Mouse (Mus musculus): ENCODE results near the gene Isg20l2. TPM values are rescaled to one million over a fixed set of nuclear protein-coding genes. Genes with fewer than 3 reads are reported as not detected.

Gene Isg20l2
- polyA plus RNA-seq, 1 experiment: 29.2 TPM

DNA sequence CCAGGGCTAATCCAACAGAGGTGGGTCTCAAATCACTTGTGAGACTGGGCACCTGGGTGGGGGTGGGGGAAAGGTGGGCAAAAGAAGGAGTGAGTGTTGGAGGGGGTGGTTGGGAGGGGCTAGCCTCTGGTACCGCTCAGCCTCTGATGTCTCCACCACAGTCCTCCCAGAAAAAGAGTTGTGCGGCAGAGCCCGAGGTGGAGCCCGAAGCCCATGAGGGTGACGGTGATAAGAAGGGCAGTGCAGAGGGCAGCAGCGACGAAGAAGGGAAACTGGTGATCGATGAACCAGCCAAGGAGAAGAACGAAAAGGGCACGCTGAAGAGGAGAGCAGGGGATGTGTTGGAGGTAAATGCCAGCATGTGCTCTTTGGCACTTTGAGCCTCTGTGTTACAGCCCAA lies 16.2 kb upstream of the Isg20l2 start:
- DNase-seq (ENCODE audit: low read depth): no peak
- no peak for TF ChIP-seq POLR2A (IDR thresholded peaks at IDR 0.05; ENCODE audit: borderline replicate concordance, extremely low read depth, insufficient read depth, insufficient read length, poor library complexity, severe bottlenecking)
- TF ChIP-seq CTCF (IDR thresholded peaks at IDR 0.05; ENCODE audit: borderline replicate concordance, extremely low read depth, insufficient read depth, insufficient read length): no peak

DNA sequence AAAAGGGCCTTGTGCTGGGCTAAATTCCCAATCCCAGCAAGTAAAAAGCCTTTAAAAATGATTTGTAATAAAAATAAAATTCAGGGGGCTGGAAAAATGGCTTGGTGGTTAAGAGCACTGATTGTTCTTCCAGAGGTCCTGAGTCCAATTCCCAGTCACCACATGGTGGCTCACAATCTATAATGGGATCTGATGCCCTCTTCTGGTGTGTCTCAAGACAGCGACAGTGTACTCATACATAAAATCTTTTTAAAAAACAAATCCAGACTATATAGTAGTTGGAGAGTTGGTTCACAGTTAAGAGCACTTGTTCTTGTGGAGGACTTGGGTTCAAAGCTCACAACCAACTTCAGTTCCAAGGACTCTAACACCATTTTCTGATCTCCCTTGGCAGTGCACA lies 13.1 kb upstream of the Isg20l2 start:
- no peak for TF ChIP-seq POLR2A (IDR thresholded peaks at IDR 0.05; ENCODE audit: borderline replicate concordance, extremely low read depth, insufficient read depth, insufficient read length, poor library complexity, severe bottlenecking)
- no peak for TF ChIP-seq CTCF (IDR thresholded peaks at IDR 0.05; ENCODE audit: borderline replicate concordance, extremely low read depth, insufficient read depth, insufficient read length)
- no peak for DNase-seq (ENCODE audit: low read depth)

DNA sequence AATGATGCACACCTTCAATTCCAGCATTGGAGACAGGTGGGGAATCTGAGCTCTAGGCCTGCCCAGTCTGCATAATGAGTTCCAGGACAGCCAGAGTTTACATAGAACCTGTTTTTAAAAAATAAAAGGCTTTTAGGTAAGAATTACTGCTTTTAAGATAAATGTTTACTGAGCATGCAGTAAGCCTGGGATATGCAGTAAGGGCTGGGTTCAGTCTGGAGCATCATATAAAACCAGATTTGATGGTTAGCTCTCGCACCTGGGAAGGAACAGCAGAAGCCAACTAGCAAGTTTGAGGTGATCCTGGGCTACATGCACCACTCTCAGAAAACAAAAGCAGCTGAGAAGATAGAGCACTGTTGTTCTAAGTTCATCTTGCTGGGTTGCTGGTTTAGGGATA lies 11.6 kb upstream of the Isg20l2 start:
- TF ChIP-seq POLR2A (IDR thresholded peaks at IDR 0.05; ENCODE audit: borderline replicate concordance, extremely low read depth, insufficient read depth, insufficient read length, poor library complexity, severe bottlenecking) (no peak), CTCF (IDR thresholded peaks at IDR 0.05; ENCODE audit: borderline replicate concordance, extremely low read depth, insufficient read depth, insufficient read length) (no peak)

DNA sequence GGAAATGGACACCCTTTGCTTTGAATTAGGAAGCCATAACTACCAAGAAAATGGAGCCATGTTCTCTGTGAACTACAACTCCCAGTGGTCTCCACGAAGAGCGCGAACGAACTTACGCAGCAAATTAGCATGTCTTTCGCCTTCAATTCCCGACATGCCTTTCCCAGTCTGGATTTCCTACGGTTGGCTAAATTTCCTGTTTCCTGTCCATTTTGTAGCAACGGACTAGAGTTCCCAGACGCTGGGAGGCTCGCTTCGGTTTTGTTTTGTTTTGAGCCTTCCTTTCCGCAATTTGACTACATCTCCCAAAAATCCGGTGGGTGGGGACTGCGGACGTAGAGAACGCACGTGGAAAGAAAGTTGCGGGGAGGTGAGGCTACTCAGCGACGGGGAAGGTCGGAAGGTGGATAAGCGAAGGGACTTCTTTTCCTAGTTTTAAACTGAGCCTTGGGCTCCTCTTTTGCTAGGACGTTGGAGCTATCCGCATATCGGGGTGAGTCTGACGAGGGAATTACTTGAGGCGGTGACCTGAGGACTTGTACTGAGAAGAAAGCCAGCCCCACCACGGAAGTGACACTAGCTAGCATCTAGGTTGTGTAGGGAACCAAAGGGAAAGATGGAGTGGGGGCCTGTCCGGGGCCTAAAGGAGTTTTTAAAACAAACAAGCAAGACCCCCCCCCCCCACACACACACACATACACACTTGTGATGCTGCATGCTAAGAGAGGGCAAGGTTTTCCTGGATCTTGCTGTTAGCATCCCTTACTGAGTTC lies 10.6 kb upstream of the Isg20l2 start, which contains the start of gene Mrpl24:
Gene Mrpl24, plus strand, starts transcription at position 171 of the 773 bp plus-strand sequence.
- peak; percentile 98 for DNase-seq (ENCODE audit: low read depth)
- TF ChIP-seq POLR2A (IDR thresholded peaks at IDR 0.05; ENCODE audit: borderline replicate concordance, extremely low read depth, insufficient read depth, insufficient read length, poor library complexity, severe bottlenecking) (peak; percentile 30; the same call in 1 of the 2 replicates), CTCF (IDR thresholded peaks at IDR 0.05; ENCODE audit: borderline replicate concordance, extremely low read depth, insufficient read depth, insufficient read length) (no peak)

More for the DNA sequence above, 11.6 kb upstream of the Isg20l2 start:
- no peak for DNase-seq (ENCODE audit: low read depth)

DNA sequence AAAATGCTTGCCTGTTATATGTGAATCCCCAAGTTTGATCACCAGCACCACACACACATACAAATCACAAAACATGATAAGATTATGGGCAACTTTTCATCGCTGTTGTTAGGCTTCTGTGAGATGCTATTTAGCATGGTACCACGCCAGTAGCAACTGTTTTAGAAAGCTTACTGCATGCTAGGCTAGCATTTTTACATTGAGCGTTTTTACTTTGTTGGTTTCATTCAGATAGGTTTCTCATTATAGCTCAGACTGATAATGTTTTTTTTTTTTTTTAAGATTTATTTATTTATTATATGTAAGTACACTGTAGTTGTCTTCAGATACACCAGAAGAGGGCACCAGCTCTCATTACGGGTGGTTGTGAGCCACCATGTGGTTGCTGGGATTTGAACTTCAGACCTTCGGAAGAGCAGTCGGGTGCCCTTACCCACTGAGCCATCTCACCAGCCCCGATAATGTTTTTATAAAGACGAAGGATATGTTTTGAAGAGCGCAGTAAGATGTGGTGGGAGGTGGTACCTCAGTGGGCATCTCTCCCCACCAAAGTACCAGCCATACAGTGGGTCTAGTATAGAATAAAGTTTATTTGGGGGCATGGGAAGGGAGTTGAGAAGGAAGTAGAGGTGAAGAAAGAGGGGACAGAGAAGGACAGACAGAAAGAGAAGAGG lies 9.7 kb upstream of the Isg20l2 start:
- TF ChIP-seq CTCF (IDR thresholded peaks at IDR 0.05; ENCODE audit: borderline replicate concordance, extremely low read depth, insufficient read depth, insufficient read length): no peak
- no peak for TF ChIP-seq POLR2A (IDR thresholded peaks at IDR 0.05; ENCODE audit: borderline replicate concordance, extremely low read depth, insufficient read depth, insufficient read length, poor library complexity, severe bottlenecking)
- DNase-seq (ENCODE audit: low read depth): no peak

DNA sequence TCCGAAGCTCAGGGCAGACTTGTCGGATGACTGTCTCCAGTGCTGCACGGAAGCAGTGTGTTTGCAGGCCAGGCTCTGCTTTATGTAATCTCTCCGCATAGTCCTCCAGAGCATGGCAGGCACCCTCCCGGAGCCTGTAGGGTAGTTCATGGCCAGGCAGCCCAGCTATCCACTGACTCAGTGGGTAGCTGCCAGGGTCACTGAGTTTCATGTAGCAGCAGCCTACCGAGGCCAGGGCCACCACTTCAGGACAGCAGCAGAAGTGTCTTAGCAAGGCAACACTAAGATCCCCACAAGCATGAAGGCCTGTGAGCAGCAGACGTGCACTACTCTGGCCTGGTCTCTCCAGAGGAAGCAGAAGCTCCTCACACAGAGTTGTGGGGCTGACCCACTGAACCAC lies 5.1 kb upstream of the Isg20l2 start:
- TF ChIP-seq CTCF (IDR thresholded peaks at IDR 0.05; ENCODE audit: borderline replicate concordance, extremely low read depth, insufficient read depth, insufficient read length) (no peak), POLR2A (IDR thresholded peaks at IDR 0.05; ENCODE audit: borderline replicate concordance, extremely low read depth, insufficient read depth, insufficient read length, poor library complexity, severe bottlenecking) (no peak)
- DNase-seq (ENCODE audit: low read depth): no peak

DNA sequence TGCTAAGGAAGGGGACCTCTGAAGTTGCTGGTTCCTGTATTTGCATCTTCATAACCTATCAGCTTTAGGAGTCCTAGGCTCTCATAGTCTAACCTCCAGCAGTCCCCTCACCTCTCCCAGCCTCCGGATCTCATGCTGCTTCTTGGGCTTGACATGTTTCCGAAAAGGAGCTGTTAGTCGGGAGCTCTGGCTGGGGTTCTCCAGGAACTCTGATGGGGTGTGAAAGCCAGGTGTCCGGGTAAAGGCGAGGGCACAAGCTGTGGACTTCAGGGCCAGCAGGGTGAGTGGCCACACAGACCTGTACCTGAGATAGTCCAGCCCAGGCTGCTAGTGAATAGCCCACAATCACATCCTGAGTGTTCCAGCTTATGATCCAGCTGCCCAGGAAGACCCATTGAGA lies 2.7 kb upstream of the Isg20l2 start:
- TF ChIP-seq POLR2A (IDR thresholded peaks at IDR 0.05; ENCODE audit: borderline replicate concordance, extremely low read depth, insufficient read depth, insufficient read length, poor library complexity, severe bottlenecking) (no peak), CTCF (IDR thresholded peaks at IDR 0.05; ENCODE audit: borderline replicate concordance, extremely low read depth, insufficient read depth, insufficient read length) (no peak)

DNA sequence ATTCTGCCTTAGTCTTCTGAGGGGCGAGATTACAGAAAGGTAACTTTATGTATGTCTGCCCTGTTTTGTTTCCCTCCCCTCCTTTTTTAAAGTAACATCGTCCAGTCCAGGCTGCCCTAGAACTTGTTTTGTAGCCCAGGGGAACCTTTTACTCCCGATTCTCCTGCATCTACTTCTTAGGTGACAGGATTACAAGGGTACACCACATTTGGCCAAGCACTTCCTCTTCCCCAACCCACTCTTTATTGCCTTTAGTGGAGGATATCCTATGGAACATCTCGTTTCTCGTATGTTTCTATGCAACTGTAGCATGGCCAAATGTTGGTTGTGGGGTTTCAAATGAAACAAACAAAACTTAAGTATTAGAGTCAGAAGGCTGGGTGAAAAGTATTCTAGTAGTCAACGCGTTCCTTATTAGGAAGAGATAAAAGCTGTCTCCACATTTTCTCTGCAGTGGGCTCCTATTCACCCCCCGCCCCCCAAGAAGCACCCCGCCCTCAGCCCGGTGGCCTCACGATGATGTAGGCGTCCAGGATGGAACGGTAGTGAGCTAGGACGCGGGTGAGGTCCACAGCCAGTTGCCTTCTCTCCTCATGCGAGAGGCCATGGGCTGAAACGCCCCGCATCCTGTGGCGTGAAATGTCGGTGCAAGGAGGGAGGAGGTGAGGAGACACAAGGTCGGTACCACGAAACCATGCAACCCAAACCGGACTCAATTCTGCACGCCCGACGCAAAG lies 605 bp upstream of the Isg20l2 start:
- DNase-seq (ENCODE audit: low read depth): no peak
- TF ChIP-seq POLR2A (IDR thresholded peaks at IDR 0.05; ENCODE audit: borderline replicate concordance, extremely low read depth, insufficient read depth, insufficient read length, poor library complexity, severe bottlenecking): no peak
- no peak for TF ChIP-seq CTCF (IDR thresholded peaks at IDR 0.05; ENCODE audit: borderline replicate concordance, extremely low read depth, insufficient read depth, insufficient read length)

More for the DNA sequence above, 2.7 kb upstream of the Isg20l2 start:
- no peak for DNase-seq (ENCODE audit: low read depth)

DNA sequence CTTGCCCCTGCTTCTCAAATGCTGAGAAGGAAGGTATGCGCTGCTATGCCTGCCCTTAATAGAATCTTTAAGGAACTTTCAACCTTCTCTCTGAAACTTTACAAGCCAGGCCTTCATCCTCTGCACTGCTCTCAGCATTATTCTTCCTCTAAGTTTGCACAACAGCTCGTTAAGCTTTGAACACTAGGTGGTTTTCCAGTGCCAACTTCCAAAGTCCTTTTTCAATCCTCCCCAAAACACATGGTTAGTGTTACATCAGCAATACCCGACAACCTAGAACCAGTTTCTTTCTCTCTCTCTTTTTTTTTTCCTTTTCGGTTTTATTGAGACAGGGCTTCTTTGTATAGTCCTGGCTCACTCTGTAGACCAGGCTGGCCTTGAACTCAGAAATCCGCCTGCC lies 3.9 kb downstream of the Isg20l2 start:
- no peak for DNase-seq (ENCODE audit: low read depth)
- TF ChIP-seq CTCF (IDR thresholded peaks at IDR 0.05; ENCODE audit: borderline replicate concordance, extremely low read depth, insufficient read depth, insufficient read length): no peak
- no peak for TF ChIP-seq POLR2A (IDR thresholded peaks at IDR 0.05; ENCODE audit: borderline replicate concordance, extremely low read depth, insufficient read depth, insufficient read length, poor library complexity, severe bottlenecking)

DNA sequence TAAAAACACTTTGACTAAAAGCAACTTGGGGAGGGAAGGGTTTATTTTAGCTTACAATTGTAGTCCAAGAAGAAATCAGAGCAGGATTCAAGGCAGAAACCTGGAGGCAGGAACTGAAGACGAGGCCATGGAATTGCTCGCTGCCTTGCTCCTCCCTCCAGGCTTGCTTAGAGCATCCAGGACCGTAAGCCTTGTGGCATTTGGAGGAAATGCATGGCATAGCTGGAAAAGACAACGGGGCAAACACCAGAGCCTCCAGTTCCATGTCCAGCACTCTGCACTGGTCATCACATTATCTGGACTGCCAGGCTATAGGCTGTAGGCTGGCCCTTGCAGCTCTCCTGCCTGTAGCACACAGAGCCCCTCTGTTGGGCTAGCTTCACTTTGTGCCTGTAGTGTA lies 4.4 kb downstream of the Isg20l2 start:
- TF ChIP-seq CTCF (IDR thresholded peaks at IDR 0.05; ENCODE audit: borderline replicate concordance, extremely low read depth, insufficient read depth, insufficient read length) (0 out of 2 replicates have a peak, but pooled peaks have one; percentile 3), POLR2A (IDR thresholded peaks at IDR 0.05; ENCODE audit: borderline replicate concordance, extremely low read depth, insufficient read depth, insufficient read length, poor library complexity, severe bottlenecking) (no peak)
- no peak for DNase-seq (ENCODE audit: low read depth)

DNA sequence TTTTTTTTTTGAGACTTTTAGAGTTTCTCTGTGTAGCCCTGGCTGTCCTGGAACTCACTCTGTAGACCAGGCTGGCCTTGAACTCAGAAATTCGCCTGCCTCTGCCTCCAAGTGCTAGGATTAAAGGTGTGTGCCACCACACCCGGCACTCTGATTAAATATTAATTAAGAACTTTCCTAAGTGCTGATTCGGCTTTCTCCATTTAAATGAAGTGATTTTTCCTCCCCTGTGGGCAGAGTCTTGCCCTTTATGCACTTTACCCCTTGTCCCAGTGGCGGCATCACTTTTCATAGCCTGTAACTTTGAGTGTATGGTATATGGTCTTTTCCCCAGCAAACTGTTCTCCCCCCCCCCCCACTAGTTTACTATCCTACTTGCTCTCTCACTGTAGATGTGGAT lies 5.1 kb downstream of the Isg20l2 start:
- TF ChIP-seq CTCF (IDR thresholded peaks at IDR 0.05; ENCODE audit: borderline replicate concordance, extremely low read depth, insufficient read depth, insufficient read length) (no peak), POLR2A (IDR thresholded peaks at IDR 0.05; ENCODE audit: borderline replicate concordance, extremely low read depth, insufficient read depth, insufficient read length, poor library complexity, severe bottlenecking) (no peak)
- DNase-seq (ENCODE audit: low read depth): no peak
